Mouse (Mus musculus): Measurements from ENCODE around the gene R3hdm4. TPM values are rescaled to one million over a fixed set of nuclear protein-coding genes. Genes with fewer than 3 reads are reported as not detected.
A peak's percentile ranks its signal among the peaks of the same experiment; 100 is the strongest.
"Not testable (repeated sequence)": the region's sequence is repeated elsewhere in the genome, so short reads cannot be mapped to it uniquely, and the experiment has no call there.

The R3hdm4 gene
- total and polyA plus RNA-seq, 3 experiments: 29.1 to 105 TPM; not detected in 1

DNA sequence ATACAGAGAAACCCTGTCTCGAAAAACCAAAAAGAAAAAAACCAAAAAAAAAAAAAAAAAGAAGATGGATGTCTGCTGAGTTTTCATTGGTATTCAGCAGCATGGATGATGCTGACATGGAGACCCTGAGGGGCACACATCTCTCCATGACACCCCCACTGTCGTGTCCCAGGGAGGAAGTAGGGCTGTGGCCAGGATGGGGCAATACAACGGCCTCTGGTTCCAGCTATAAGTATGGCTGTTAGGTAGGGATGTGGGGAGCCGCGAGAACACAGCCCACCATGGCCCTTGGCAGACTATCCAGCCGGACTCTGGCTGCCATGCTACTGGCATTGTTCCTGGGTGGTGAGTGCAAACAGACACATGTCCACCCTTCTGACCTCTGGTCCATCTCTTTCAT is 35.0 kb downstream of the R3hdm4 start, which contains the start of gene Elane:
TSS of gene Elane (plus strand) at position 194 of the 400 bp plus-strand sequence.
- H3K79me2 ChIP-seq (ENCODE audit: control insufficient read depth, insufficient read depth, low read length, poor library complexity): no peaks in the 10 kb centered on the region
- no peak within 1 kb of the TSS for H3K4me3 ChIP-seq (ENCODE audit: control insufficient read depth in 1 of 2, insufficient read depth in 1 of 2, low read depth in 2 of 2, low read length in 2 of 2)
- H3K9ac ChIP-seq (ENCODE audit: control insufficient read depth, low read depth, low read length, poor library complexity, severe bottlenecking): no peak within 1 kb of the TSS
- H3K9me3 ChIP-seq (replicated peaks; ENCODE audit: insufficient read depth, low read length): no peaks in the 10 kb centered on the region
- peaks cover 6 to 25% of the 10 kb centered on the region in 2 experiments; a peak in 3 of 4 replicates for H3K4me1 ChIP-seq (ENCODE audit: control insufficient read depth in 1 of 2, insufficient read depth in 2 of 2, low read length in 2 of 2)
- TF ChIP-seq MEF2A (IDR thresholded peaks at IDR 0.05; ENCODE audit: extremely low read depth, insufficient replicate concordance, low read depth, low read length, poor library complexity, severe bottlenecking) (no peak), ZNF384 (IDR thresholded peaks at IDR 0.05; ENCODE audit: low read depth, low read length) (0 out of 2 replicates have a peak, but pooled peaks have one; percentile 2)
- H3K27ac ChIP-seq (ENCODE audit: control insufficient read depth, low read depth, low read length): no peak within 1 kb of the TSS
- peaks cover 0 to 10% of the 10 kb centered on the region in 2 experiments; a peak in 2 of 4 replicates for H3K36me3 ChIP-seq (ENCODE audit: control insufficient read depth in 1 of 2, insufficient read depth in 2 of 2, low read length in 2 of 2)
- H3K27me3 ChIP-seq (ENCODE audit: control insufficient read depth in 1 of 2, insufficient read depth in 2 of 2, low read length in 2 of 2): no peaks in the 10 kb centered on the region
- DNase-seq (ENCODE audit: low read depth, low spot score): no peak

DNA sequence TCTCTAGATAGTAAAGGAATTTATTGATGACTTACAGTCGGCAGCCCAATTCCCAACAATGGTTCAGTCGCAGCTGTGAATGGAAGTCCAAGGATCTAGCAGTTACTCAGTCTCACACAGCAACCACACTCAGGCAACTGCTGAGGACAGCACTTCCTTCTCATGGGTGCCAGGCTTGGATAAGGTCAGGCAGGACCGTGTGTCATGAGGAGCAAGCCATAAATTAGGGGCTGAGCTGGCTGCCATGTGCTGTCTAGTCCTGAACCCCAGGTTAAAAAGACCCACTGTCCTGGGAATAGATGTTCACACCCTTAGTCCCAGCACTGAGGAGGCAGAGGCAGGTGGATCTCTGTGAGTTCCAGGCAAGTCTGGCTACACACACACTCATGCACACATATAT is 36.1 kb downstream of the R3hdm4 start:
- not testable (repeated sequence) for H3K79me2 ChIP-seq (ENCODE audit: control insufficient read depth, insufficient read depth, low read length, poor library complexity); H3K4me3 ChIP-seq (ENCODE audit: control insufficient read depth in 1 of 2, insufficient read depth in 1 of 2, low read depth in 2 of 2, low read length in 2 of 2); H3K9me3 ChIP-seq (replicated peaks; ENCODE audit: insufficient read depth, low read length); H3K9ac ChIP-seq (ENCODE audit: control insufficient read depth, low read depth, low read length, poor library complexity, severe bottlenecking); H3K27ac ChIP-seq (ENCODE audit: control insufficient read depth, low read depth, low read length); H3K27me3 ChIP-seq (ENCODE audit: control insufficient read depth in 1 of 2, insufficient read depth in 2 of 2, low read length in 2 of 2); DNase-seq (ENCODE audit: low read depth, low spot score)
- Histone ChIP-seq H3K36me3 (ENCODE audit: control insufficient read depth in 1 of 2, insufficient read depth in 2 of 2, low read length in 2 of 2) (peaks cover 0 to 10% of the 10 kb centered on the region in 2 experiments; a peak in 2 of 4 replicates), H3K4me1 (ENCODE audit: control insufficient read depth in 1 of 2, insufficient read depth in 2 of 2, low read length in 2 of 2) (peaks cover 6 to 34% of the 10 kb centered on the region in 2 experiments; a peak in 3 of 4 replicates)

DNA sequence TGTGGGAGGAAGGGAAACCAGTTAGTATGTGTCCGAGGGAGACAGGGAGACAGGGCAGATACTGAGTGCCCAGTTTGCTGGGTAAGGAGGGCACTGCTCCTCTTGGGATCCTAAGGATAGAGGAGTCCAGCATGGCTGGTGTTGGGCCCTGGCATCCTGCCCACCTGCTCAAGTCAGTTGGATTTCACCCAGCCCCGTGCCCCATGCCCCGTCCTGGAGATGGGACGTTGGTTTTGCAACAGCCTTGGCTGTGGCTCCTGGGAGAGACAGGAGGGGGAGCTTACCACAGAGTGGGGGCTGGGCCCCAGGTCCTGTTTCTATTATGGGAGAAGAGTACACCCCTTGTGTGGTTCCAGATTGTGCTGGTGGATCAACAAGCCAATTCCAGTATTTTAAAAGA is 36.6 kb downstream of the R3hdm4 start:
- no peaks in the 10 kb centered on the region for H3K79me2 ChIP-seq (ENCODE audit: control insufficient read depth, insufficient read depth, low read length, poor library complexity)
- DNase-seq (ENCODE audit: low read depth, low spot score): no peak
- H3K27ac ChIP-seq (ENCODE audit: control insufficient read depth, low read depth, low read length): no peak overlapping the region
- no peaks in the 10 kb centered on the region for H3K27me3 ChIP-seq (ENCODE audit: control insufficient read depth in 1 of 2, insufficient read depth in 2 of 2, low read length in 2 of 2)
- H3K36me3 ChIP-seq (ENCODE audit: control insufficient read depth in 1 of 2, insufficient read depth in 2 of 2, low read length in 2 of 2): peaks cover 0 to 10% of the 10 kb centered on the region in 2 experiments; a peak in 2 of 4 replicates
- peak overlapping the region; percentile 13 to 50; a peak in 2 of 4 replicates for H3K4me3 ChIP-seq (ENCODE audit: control insufficient read depth in 1 of 2, insufficient read depth in 1 of 2, low read depth in 2 of 2, low read length in 2 of 2)
- H3K9me3 ChIP-seq (replicated peaks; ENCODE audit: insufficient read depth, low read length): no peaks in the 10 kb centered on the region
- H3K9ac ChIP-seq (ENCODE audit: control insufficient read depth, low read depth, low read length, poor library complexity, severe bottlenecking): peak overlapping the region; percentile 68; the same call in 1 of the 2 replicates
- TF ChIP-seq KAT2A (conservative IDR thresholded peaks at IDR 0.05; ENCODE audit: low read depth, low read length) (no peak), MEF2A (IDR thresholded peaks at IDR 0.05; ENCODE audit: extremely low read depth, insufficient replicate concordance, low read depth, low read length, poor library complexity, severe bottlenecking) (no peak), POLR2AphosphoS2 (IDR thresholded peaks at IDR 0.05; ENCODE audit: low read length) (no peak), TAL1 (IDR thresholded peaks at IDR 0.05; ENCODE audit: low read length) (no peak), SMC3 (IDR thresholded peaks at IDR 0.05; ENCODE audit: low read depth, low read length) (no peak), USF2 (IDR thresholded peaks at IDR 0.05; ENCODE audit: borderline replicate concordance in 1 of 2, insufficient read depth in 1 of 2, low read depth in 1 of 2, low read length in 2 of 2) (no peak), E2F4 (IDR thresholded peaks at IDR 0.05; ENCODE audit: borderline replicate concordance, low read depth, low read length) (no peak), ZNF384 (IDR thresholded peaks at IDR 0.05; ENCODE audit: low read depth, low read length) (no peak), MAZ (IDR thresholded peaks at IDR 0.05; ENCODE audit: low read depth, low read length) (no peak), ETS1 (IDR thresholded peaks at IDR 0.05; ENCODE audit: low read depth, low read length) (no peak), TCF12 (IDR thresholded peaks at IDR 0.05; ENCODE audit: low read depth, low read length) (no peak), ZC3H11A (IDR thresholded peaks at IDR 0.05; ENCODE audit: low read depth, low read length) (no peak), GABPA (IDR thresholded peaks at IDR 0.05; ENCODE audit: low read depth, low read length) (no peak), NELFE (IDR thresholded peaks at IDR 0.05; ENCODE audit: low read depth, low read length) (no peak), MAFK (IDR thresholded peaks at IDR 0.05; ENCODE audit: borderline replicate concordance, low read depth, low read length) (no peak), TBP (IDR thresholded peaks at IDR 0.05; ENCODE audit: low read depth, low read length) (no peak), NRF1 (IDR thresholded peaks at IDR 0.05; ENCODE audit: insufficient read depth, low read depth, low read length, poor library complexity, severe bottlenecking) (no peak), RAD21 (IDR thresholded peaks at IDR 0.05; ENCODE audit: low read depth, low read length) (no peak), MAX (IDR thresholded peaks at IDR 0.05; ENCODE audit: low read length) (no peak)
- H3K4me1 ChIP-seq (ENCODE audit: control insufficient read depth in 1 of 2, insufficient read depth in 2 of 2, low read length in 2 of 2): peaks cover 6 to 35% of the 10 kb centered on the region in 2 experiments; a peak in 3 of 4 replicates

Data from MEL (cell line).